Mouse (Mus musculus) retina, embryonic 14.5 days (tissue): ENCODE data around the gene Exoc6.
A peak's percentile ranks its signal among the peaks of the same experiment; 100 is the strongest.

Experiments
- DNase-seq: peaks from one replicate; pipeline ENCODE4 v3.0.0-alpha.2; 2015; ENCODE audit warnings: low spot score

The Exoc6 gene

GRCm38 (mm10) chr19:37689478-37689877 is 139.3 kb downstream of the Exoc6 start:
- no peak for DNase-seq

GRCm38 (mm10) chr19:37690716-37691115 is 140.5 kb downstream of the Exoc6 start:
- peak; percentile 61 for DNase-seq

GRCm38 (mm10) chr19:37692879-37693278 is 142.7 kb downstream of the Exoc6 start:
- peak; percentile 70 for DNase-seq

GRCm38 (mm10) chr19:37695146-37695545 is 144.9 kb downstream of the Exoc6 start:
- DNase-seq, result no peak

GRCm38 (mm10) chr19:37695762-37696602 is 145.8 kb downstream of the Exoc6 start:
- peak; percentile 55 for DNase-seq

GRCm38 (mm10) chr19:37696603-37697334 is 146.6 kb downstream of the Exoc6 start:
- no peak for DNase-seq

GRCm38 (mm10) chr19:37697335-37697636 is 147.1 kb downstream of the Exoc6 start:
- no peak for DNase-seq

- peak; percentile 62 for DNase-seq
Observed at GRCm38 (mm10) chr19:37697651-37698272, 147.5 kb downstream of the Exoc6 start, which contains the start of gene Cyp26a1. Cyp26a1 (plus strand) TSS chr19:37697798.

- peak; percentile 49 for DNase-seq
Observed at GRCm38 (mm10) chr19:37698273-37699160, 148.3 kb downstream of the Exoc6 start.

GRCm38 (mm10) chr19:37699711-37700110 is 149.5 kb downstream of the Exoc6 start:
- no peak for DNase-seq

- DNase-seq, result no peak
Observed at GRCm38 (mm10) chr19:37702377-37703076, 152.3 kb downstream of the Exoc6 start.

GRCm38 (mm10) chr19:37703902-37704509 is 153.8 kb downstream of the Exoc6 start:
- peak; percentile 88 for DNase-seq

GRCm38 (mm10) chr19:37705722-37706121 is 155.5 kb downstream of the Exoc6 start:
- DNase-seq, result no peak

GRCm38 (mm10) chr19:37714681-37715080 is 164.5 kb downstream of the Exoc6 start:
- DNase-seq, result no peak

- no peak for DNase-seq
Observed at GRCm38 (mm10) chr19:37715980-37716379, 165.8 kb downstream of the Exoc6 start.

GRCm38 (mm10) chr19:37716524-37717175 is 166.4 kb downstream of the Exoc6 start:
- DNase-seq, result no peak

GRCm38 (mm10) chr19:37719166-37719565 is 168.9 kb downstream of the Exoc6 start:
- DNase-seq, result no peak

GRCm38 (mm10) chr19:37724591-37724990 is 174.4 kb downstream of the Exoc6 start:
- DNase-seq, result no peak

GRCm38 (mm10) chr19:37726585-37726984 is 176.4 kb downstream of the Exoc6 start:
- DNase-seq, result no peak

- DNase-seq, result no peak
Observed at GRCm38 (mm10) chr19:37727366-37727765, 177.1 kb downstream of the Exoc6 start.
